Mouse (Mus musculus): Measurements from ENCODE around the gene Me1.

GRCm38 (mm10) chr9:86629379-86629778 lies 66.4 kb downstream of the Me1 start:
- TF ChIP-seq POLR2A (IDR thresholded peaks at IDR 0.05; ENCODE audit: borderline replicate concordance, extremely low read depth, low read depth, low read length) (no peak), CTCF (IDR thresholded peaks at IDR 0.05; ENCODE audit: insufficient read depth, low read length) (no peak)
